Mouse (Mus musculus): Measurements from ENCODE around the gene Golga4. TPM values are rescaled to one million over a fixed set of nuclear protein-coding genes. Genes with fewer than 3 reads are reported as not detected.

Gene Golga4
- polyA plus RNA-seq, 1 experiment from 2014 or later = 47.9 TPM

GRCm38 (mm10) chr9:118512681-118513233 lies 6.7 kb downstream of the Golga4 start:
- H3K9me3 ChIP-seq = no peaks in the 10 kb centered on the region
- WGBS = 86% methylated on average over 3 of the region's 3 CpGs
- peaks cover 29% of the 10 kb centered on the region for H3K36me3 ChIP-seq
- H3K9ac ChIP-seq = no peak overlapping the region
- no peak overlapping the region for H3K27ac ChIP-seq
- ATAC-seq (ENCODE audit: low FRiP score) = no peak
- no peaks in the 10 kb centered on the region for H3K27me3 ChIP-seq
- H3K4me2 ChIP-seq = no peak overlapping the region
- peaks cover 27% of the 10 kb centered on the region for H3K4me1 ChIP-seq (replicated peaks)
- no peak overlapping the region for H3K4me3 ChIP-seq

GRCm38 (mm10) chr9:118515476-118515875 lies 9.4 kb downstream of the Golga4 start:
- H3K4me2 ChIP-seq = no peak overlapping the region
- peaks cover 21% of the 10 kb centered on the region for H3K4me1 ChIP-seq (replicated peaks)
- no peak overlapping the region for H3K9ac ChIP-seq
- ATAC-seq (ENCODE audit: low FRiP score) = no peak
- H3K27me3 ChIP-seq = no peaks in the 10 kb centered on the region
- H3K9me3 ChIP-seq = no peaks in the 10 kb centered on the region
- H3K4me3 ChIP-seq = no peak overlapping the region
- no peak overlapping the region for H3K27ac ChIP-seq
- peaks cover 28% of the 10 kb centered on the region for H3K36me3 ChIP-seq
- WGBS = 94% methylated on average over 6 of the region's 6 CpGs

- H3K27me3 ChIP-seq = no peaks in the 10 kb centered on the region
- no peaks in the 10 kb centered on the region for H3K9me3 ChIP-seq
- H3K4me1 ChIP-seq (replicated peaks) = peaks cover 22% of the 10 kb centered on the region
- ATAC-seq (ENCODE audit: low FRiP score) = no peak
- 97% methylated on average over 3 of the region's 3 CpGs for WGBS
- peaks cover 23% of the 10 kb centered on the region for H3K36me3 ChIP-seq
- H3K9ac ChIP-seq = no peak overlapping the region
- no peak overlapping the region for H3K4me2 ChIP-seq
- H3K27ac ChIP-seq = no peak overlapping the region
- no peak overlapping the region for H3K4me3 ChIP-seq
These were observed 10.1 kb downstream of the Golga4 start for GRCm38 (mm10) chr9:118516162-118516561.

GRCm38 (mm10) chr9:118517619-118518018 lies 11.6 kb downstream of the Golga4 start:
- Histone ChIP-seq H3K36me3 (peaks cover 26% of the 10 kb centered on the region), H3K27me3 (no peaks in the 10 kb centered on the region), H3K4me3 (no peak overlapping the region), H3K9ac (no peak overlapping the region), H3K27ac (no peak overlapping the region), H3K4me1 (replicated peaks) (peaks cover 18% of the 10 kb centered on the region), H3K9me3 (no peaks in the 10 kb centered on the region), H3K4me2 (no peak overlapping the region)
- WGBS = 78% methylated on average over 8 of the region's 8 CpGs
- no peak for ATAC-seq (ENCODE audit: low FRiP score)

GRCm38 (mm10) chr9:118519101-118519500 lies 13.0 kb downstream of the Golga4 start:
- H3K4me1 ChIP-seq (replicated peaks) = peaks cover 18% of the 10 kb centered on the region
- H3K9me3 ChIP-seq = no peaks in the 10 kb centered on the region
- ATAC-seq (ENCODE audit: low FRiP score) = no peak
- no peak overlapping the region for H3K4me2 ChIP-seq
- H3K27ac ChIP-seq = no peak overlapping the region
- H3K4me3 ChIP-seq = no peak overlapping the region
- peaks cover 31% of the 10 kb centered on the region for H3K36me3 ChIP-seq
- H3K27me3 ChIP-seq = no peaks in the 10 kb centered on the region
- WGBS = 76% methylated on average over 8 of the region's 8 CpGs
- no peak overlapping the region for H3K9ac ChIP-seq

GRCm38 (mm10) chr9:118520011-118520410 lies 13.9 kb downstream of the Golga4 start:
- WGBS = 72% methylated on average over 8 of the region's 8 CpGs
- Histone ChIP-seq H3K27me3 (no peaks in the 10 kb centered on the region), H3K4me1 (replicated peaks) (peaks cover 18% of the 10 kb centered on the region), H3K9ac (no peak overlapping the region), H3K27ac (no peak overlapping the region), H3K36me3 (peaks cover 32% of the 10 kb centered on the region), H3K9me3 (no peaks in the 10 kb centered on the region), H3K4me2 (no peak overlapping the region), H3K4me3 (no peak overlapping the region)
- ATAC-seq (ENCODE audit: low FRiP score) = no peak

- Histone ChIP-seq H3K4me2 (no peak overlapping the region), H3K9ac (no peak overlapping the region), H3K27me3 (no peaks in the 10 kb centered on the region), H3K9me3 (no peaks in the 10 kb centered on the region), H3K4me3 (no peak overlapping the region), H3K27ac (no peak overlapping the region), H3K36me3 (peaks cover 32% of the 10 kb centered on the region), H3K4me1 (replicated peaks) (peaks cover 18% of the 10 kb centered on the region)
- 28% methylated on average over 3 of the region's 3 CpGs for WGBS
- ATAC-seq (ENCODE audit: low FRiP score) = no peak
These were observed 14.8 kb downstream of the Golga4 start for GRCm38 (mm10) chr9:118520858-118521257.

- H3K9ac ChIP-seq = no peak overlapping the region
- no peak for ATAC-seq (ENCODE audit: low FRiP score)
- H3K9me3 ChIP-seq = no peaks in the 10 kb centered on the region
- peaks cover 18% of the 10 kb centered on the region for H3K4me1 ChIP-seq (replicated peaks)
- no peak overlapping the region for H3K27ac ChIP-seq
- no peak overlapping the region for H3K4me3 ChIP-seq
- H3K36me3 ChIP-seq = peaks cover 35% of the 10 kb centered on the region
- 79% methylated on average over 8 of the region's 8 CpGs for WGBS
- H3K4me2 ChIP-seq = no peak overlapping the region
- no peaks in the 10 kb centered on the region for H3K27me3 ChIP-seq
These were observed 15.6 kb downstream of the Golga4 start for GRCm38 (mm10) chr9:118521659-118522058.

GRCm38 (mm10) chr9:118523738-118524137 lies 17.7 kb downstream of the Golga4 start:
- peaks cover 14% of the 10 kb centered on the region for H3K4me1 ChIP-seq (replicated peaks)
- no peak for ATAC-seq (ENCODE audit: low FRiP score)
- 74% methylated on average over 11 of the region's 11 CpGs for WGBS
- no peak overlapping the region for H3K4me3 ChIP-seq
- no peak overlapping the region for H3K4me2 ChIP-seq
- H3K9me3 ChIP-seq = no peaks in the 10 kb centered on the region
- H3K27me3 ChIP-seq = no peaks in the 10 kb centered on the region
- peaks cover 53% of the 10 kb centered on the region for H3K36me3 ChIP-seq
- H3K27ac ChIP-seq = no peak overlapping the region
- no peak overlapping the region for H3K9ac ChIP-seq

- Histone ChIP-seq H3K27me3 (no peaks in the 10 kb centered on the region), H3K4me3 (no peak overlapping the region), H3K36me3 (peaks cover 85% of the 10 kb centered on the region), H3K4me2 (no peak overlapping the region), H3K27ac (no peak overlapping the region), H3K9me3 (no peaks in the 10 kb centered on the region), H3K9ac (no peak overlapping the region), H3K4me1 (replicated peaks) (no peaks in the 10 kb centered on the region)
- WGBS = 90% methylated on average over 18 of the region's 18 CpGs
- ATAC-seq (ENCODE audit: low FRiP score) = no peak
These were observed 21.0 kb downstream of the Golga4 start for GRCm38 (mm10) chr9:118527056-118527455.

GRCm38 (mm10) chr9:118529783-118530182 lies 23.7 kb downstream of the Golga4 start:
- WGBS = 93% methylated on average over 3 of the region's 3 CpGs
- Histone ChIP-seq H3K27me3 (no peaks in the 10 kb centered on the region), H3K4me3 (no peak overlapping the region), H3K9ac (no peak overlapping the region), H3K36me3 (peaks cover 90% of the 10 kb centered on the region), H3K9me3 (no peaks in the 10 kb centered on the region), H3K4me2 (no peak overlapping the region), H3K4me1 (replicated peaks) (no peaks in the 10 kb centered on the region), H3K27ac (no peak overlapping the region)
- no peak for ATAC-seq (ENCODE audit: low FRiP score)

- no peak overlapping the region for H3K4me3 ChIP-seq
- no peak overlapping the region for H3K27ac ChIP-seq
- H3K36me3 ChIP-seq = peaks cover 89% of the 10 kb centered on the region
- H3K9ac ChIP-seq = no peak overlapping the region
- no peak for ATAC-seq (ENCODE audit: low FRiP score)
- no peaks in the 10 kb centered on the region for H3K9me3 ChIP-seq
- WGBS = 87% methylated on average over 6 of the region's 6 CpGs
- H3K4me1 ChIP-seq (replicated peaks) = no peaks in the 10 kb centered on the region
- H3K4me2 ChIP-seq = no peak overlapping the region
- no peaks in the 10 kb centered on the region for H3K27me3 ChIP-seq
These were observed 24.6 kb downstream of the Golga4 start for GRCm38 (mm10) chr9:118530679-118531078.

GRCm38 (mm10) chr9:118532516-118533205 lies 26.6 kb downstream of the Golga4 start:
- Histone ChIP-seq H3K4me1 (replicated peaks) (no peaks in the 10 kb centered on the region), H3K4me3 (no peak overlapping the region), H3K27me3 (no peaks in the 10 kb centered on the region), H3K9ac (no peak overlapping the region), H3K27ac (no peak overlapping the region), H3K9me3 (no peaks in the 10 kb centered on the region), H3K36me3 (peaks cover 89% of the 10 kb centered on the region), H3K4me2 (no peak overlapping the region)
- WGBS = 95% methylated on average over 7 of the region's 7 CpGs
- ATAC-seq (ENCODE audit: low FRiP score) = no peak
